Mouse (Mus musculus) skeletal muscle tissue, adult 2 months (tissue): ENCODE results near the gene Aldh5a1.

Experiments
- DNase-seq: peaks from one replicate; pipeline ENCODE4 v3.0.0-alpha.2; 2012; ENCODE audit warnings: low read depth, low spot score

Gene Aldh5a1

GRCm38 (mm10) chr13:24933199-24933598 is 4.3 kb downstream of the Aldh5a1 start:
- no peak for DNase-seq

- no peak for DNase-seq
These were observed 6.9 kb downstream of the Aldh5a1 start for GRCm38 (mm10) chr13:24930591-24930990.

GRCm38 (mm10) chr13:24923991-24924390 is 13.5 kb downstream of the Aldh5a1 start:
- no peak for DNase-seq

- DNase-seq: no peak
These were observed 16.2 kb downstream of the Aldh5a1 start for GRCm38 (mm10) chr13:24921281-24921680.

- peak; percentile 37 for DNase-seq
These were observed 17.0 kb downstream of the Aldh5a1 start for GRCm38 (mm10) chr13:24920333-24920977.

- DNase-seq: no peak
These were observed 21.6 kb downstream of the Aldh5a1 start for GRCm38 (mm10) chr13:24915831-24916230.

- DNase-seq: no peak
These were observed 22.5 kb downstream of the Aldh5a1 start for GRCm38 (mm10) chr13:24914915-24915314.

GRCm38 (mm10) chr13:24913576-24913975 is 23.9 kb downstream of the Aldh5a1 start:
- DNase-seq: no peak

- DNase-seq: no peak
These were observed 28.3 kb downstream of the Aldh5a1 start for GRCm38 (mm10) chr13:24909112-24909511.

- no peak for DNase-seq
These were observed 30.5 kb downstream of the Aldh5a1 start for GRCm38 (mm10) chr13:24906831-24907570.

- DNase-seq: no peak
These were observed 32.0 kb downstream of the Aldh5a1 start for GRCm38 (mm10) chr13:24905422-24905821.

GRCm38 (mm10) chr13:24903412-24903811 is 34.0 kb downstream of the Aldh5a1 start:
- no peak for DNase-seq

- no peak for DNase-seq
These were observed 35.5 kb downstream of the Aldh5a1 start for GRCm38 (mm10) chr13:24901916-24902315.

- no peak for DNase-seq
These were observed 43.6 kb downstream of the Aldh5a1 start for GRCm38 (mm10) chr13:24893880-24894279.

- no peak for DNase-seq
These were observed 44.9 kb downstream of the Aldh5a1 start for GRCm38 (mm10) chr13:24892516-24892915.

- no peak for DNase-seq
These were observed 47.9 kb downstream of the Aldh5a1 start for GRCm38 (mm10) chr13:24889554-24889953.

- DNase-seq: no peak
These were observed 55.0 kb downstream of the Aldh5a1 start for GRCm38 (mm10) chr13:24882411-24882810.

GRCm38 (mm10) chr13:24880704-24881103 is 56.8 kb downstream of the Aldh5a1 start:
- DNase-seq: no peak

GRCm38 (mm10) chr13:24880208-24880607 is 57.3 kb downstream of the Aldh5a1 start:
- DNase-seq: no peak

- no peak for DNase-seq
These were observed 58.0 kb downstream of the Aldh5a1 start for GRCm38 (mm10) chr13:24879359-24880040.

GRCm38 (mm10) chr13:24868233-24868632 is 69.2 kb downstream of the Aldh5a1 start:
- DNase-seq: no peak

GRCm38 (mm10) chr13:24867789-24868188 is 69.7 kb downstream of the Aldh5a1 start:
- no peak for DNase-seq
